Mouse (Mus musculus): Measurements from ENCODE around the gene Cycs. TPM values are rescaled to one million over a fixed set of nuclear protein-coding genes. Genes with fewer than 3 reads are reported as not detected.

Cycs gene
- total RNA-seq, 2 experiments from 2014 or later, result 163 to 166 TPM

Small RNAs within 50 kb of the gene (microRNA-seq; reads per million reads assigned to microRNA genes)
- gene Mir6371, result 0 reads per million in 2 experiments

Other genes with a start within 250 kb of the Cycs start
- 10 to 100 TPM; 31.8 to 33.0 TPM for gene Osbpl3, start 110.3 kb downstream of the Cycs start, total RNA-seq (2021)
- gene 4921507P07Rik, start 30.1 kb upstream of the Cycs start, total RNA-seq (2021), result under 1 TPM; 0.25 to 0.36 TPM
- not detected for gene Npvf, start 87.9 kb upstream of the Cycs start, total RNA-seq (2021)

Measured in heart, postnatal 10 days (tissue).